8 mouse cellular contexts compared by ENCODE assay signal in genomic region chr11:75279342-75280065, GRCm38 (mm10).
DNase-seq lines count a peak whose midpoint lies in the region; ATAC-seq and TF ChIP-seq lines count a peak whose summit lies in the region.

No protein-coding gene starts in this region.

- whole genome bisulfite sequencing in forebrain, embryonic 10.5 days: 2% methylated on average over 16 of the region's 16 CpGs
- WGBS in kidney, embryonic 15.5 days: 11% methylated on average over 16 of the region's 16 CpGs
- WGBS in stomach, embryonic 15.5 days: 15% methylated on average over 16 of the region's 16 CpGs

- no peak for ATAC-seq in kidney, embryonic 15.5 days (replicated peaks; ENCODE audit: low FRiP score)
- peak; percentile 48 for ATAC-seq in megakaryocyte-erythroid progenitor cell, adult 5-6 weeks (replicated peaks; ENCODE audit: low FRiP score, low TSS enrichment, poor library complexity, severe bottlenecking)
- ATAC-seq in stomach, embryonic 15.5 days (ENCODE audit: insufficient read depth, low FRiP score, low read depth): no peak

- H3K36me3 ChIP-seq in ES-E14 (ENCODE audit: control insufficient read depth, insufficient read depth, low read length, poor library complexity, severe bottlenecking): no peaks in the 10 kb centered on the region
- H3K36me3 ChIP-seq in forebrain, embryonic 10.5 days (replicated peaks): no peaks in the 10 kb centered on the region
- no peaks in the 10 kb centered on the region for H3K36me3 ChIP-seq in kidney, embryonic 15.5 days
- H3K36me3 ChIP-seq in stomach, embryonic 15.5 days: no peaks in the 10 kb centered on the region

- H3K9ac ChIP-seq in ES-E14 (ENCODE audit: insufficient read depth, low read depth, low read length, poor library complexity, severe bottlenecking): no peak overlapping the region
- H3K9ac ChIP-seq in kidney, embryonic 15.5 days: peak overlapping the region; percentile 23; the same call in 1 of the 2 replicates
- no peak overlapping the region for H3K9ac ChIP-seq in stomach, embryonic 15.5 days

- in situ Hi-C loops in ES-E14 (cut with MboI; ENCODE audit: low sequenced_read_pairs in 2 of 2, unreplicated experiment in 2 of 2): no loop called here

- H3K4me3 ChIP-seq in ES-E14 (ENCODE audit: insufficient read depth in 1 of 2, low read depth in 1 of 2, low read length in 2 of 2, poor library complexity in 1 of 2, severe bottlenecking in 1 of 2): peak overlapping the region in 1 of 2 experiments; percentile 33; a peak in 2 of 4 replicates
- peak overlapping the region; percentile 41 for H3K4me3 ChIP-seq in forebrain, embryonic 10.5 days
- peak overlapping the region; percentile 28 for H3K4me3 ChIP-seq in kidney, embryonic 15.5 days (replicated peaks)
- peak overlapping the region; percentile 25 for H3K4me3 ChIP-seq in stomach, embryonic 15.5 days (replicated peaks)

- H3K9me3 ChIP-seq in ES-E14 (ENCODE audit: control insufficient read depth, insufficient read depth, low read depth, low read length): no peaks in the 10 kb centered on the region
- H3K9me3 ChIP-seq in forebrain, embryonic 10.5 days: no peaks in the 10 kb centered on the region
- H3K9me3 ChIP-seq in kidney, embryonic 15.5 days (replicated peaks): no peaks in the 10 kb centered on the region
- H3K9me3 ChIP-seq in stomach, embryonic 15.5 days: no peaks in the 10 kb centered on the region

- peak overlapping the region; percentile 62 for H3K4me2 ChIP-seq in kidney, embryonic 15.5 days
- peak overlapping the region; percentile 53 for H3K4me2 ChIP-seq in stomach, embryonic 15.5 days

- no peak overlapping the region for H3K27ac ChIP-seq in ES-E14 (ENCODE audit: insufficient read depth, low read depth, low read length, poor library complexity, severe bottlenecking)
- H3K27ac ChIP-seq in forebrain, embryonic 10.5 days: peak overlapping the region; percentile 74
- no peak overlapping the region for H3K27ac ChIP-seq in kidney, embryonic 15.5 days
- H3K27ac ChIP-seq in stomach, embryonic 15.5 days: no peak overlapping the region

- peaks cover 2 to 26% of the 10 kb centered on the region in 2 experiments; a peak in 3 of 4 replicates for H3K4me1 ChIP-seq in ES-E14 (ENCODE audit: control insufficient read depth in 2 of 2, insufficient read depth in 2 of 2, low read length in 2 of 2, poor library complexity in 1 of 2)
- peaks cover 70% of the 10 kb centered on the region for H3K4me1 ChIP-seq in forebrain, embryonic 10.5 days
- peaks cover 44% of the 10 kb centered on the region for H3K4me1 ChIP-seq in kidney, embryonic 15.5 days
- peaks cover 18% of the 10 kb centered on the region for H3K4me1 ChIP-seq in stomach, embryonic 15.5 days

- DNase-seq in adrenal gland, postnatal 14 days: peak; percentile 63
- DNase-seq in adrenal gland, postnatal 4 days (ENCODE audit: low spot score in 2 of 2): no peak
- DNase-seq in ES-E14 (ENCODE audit: low read depth, low spot score): no peak
- DNase-seq in forebrain, embryonic 10.5 days (ENCODE audit: extremely low spot score, low spot score): peak; percentile 77
- DNase-seq in right cerebral cortex, postnatal 4 days: no peak

- peaks cover 64% of the 10 kb centered on the region for H3K27me3 ChIP-seq in forebrain, embryonic 10.5 days (ENCODE audit: poor library complexity, severe bottlenecking)
- H3K27me3 ChIP-seq in kidney, embryonic 15.5 days: peaks cover 48% of the 10 kb centered on the region
- peaks cover 30% of the 10 kb centered on the region for H3K27me3 ChIP-seq in stomach, embryonic 15.5 days (replicated peaks)

TF ChIP-seq in ES-E14, 5 proteins besides CTCF, POLR2A, EP300 and RAD21:
- TF ChIP-seq HCFC1 (IDR thresholded peaks at IDR 0.05; ENCODE audit: borderline replicate concordance, insufficient read depth, low read length) (no peak), CHD2 (IDR thresholded peaks at IDR 0.05; ENCODE audit: low read depth, low read length) (0 out of 2 replicates have a peak, but pooled peaks have one; percentile 16)

Comparison
In these comparisons a context has a peak if more than half of its experiments do, and no peak if none do; other contexts are left out.
1. DNase-seq: peak in adrenal gland, postnatal 14 days (single experiment) and forebrain, embryonic 10.5 days (single experiment); none in adrenal gland, postnatal 4 days (0 of 2), ES-E14 (single experiment) and right cerebral cortex, postnatal 4 days (single experiment).